Mouse (Mus musculus) testis, adult 2 months (tissue): Measurements from ENCODE around the gene Grap. TPM values are rescaled to one million over a fixed set of nuclear protein-coding genes. Genes with fewer than 3 reads are reported as not detected.

Experiments used
- H3K27ac ChIP-seq: fragments of 200-500 bp; 2 replicates; pipeline ENCODE4 v1.5.1; 2012; ENCODE audit warnings: low read depth, low read length; ENCODE audit not compliant: control insufficient read depth, insufficient read depth
- H3K27me3 ChIP-seq: fragments of 200-500 bp; 2 replicates; pipeline ENCODE4 v1.6.1; 2012; ENCODE audit warnings: mild to moderate bottlenecking, low read length, moderate library complexity; ENCODE audit not compliant: control insufficient read depth, insufficient read depth
- H3K36me3 ChIP-seq: fragments of 200-500 bp; 2 replicates; pipeline ENCODE4 v1.6.1; 2012; ENCODE audit warnings: mild to moderate bottlenecking, low read length; ENCODE audit not compliant: control insufficient read depth, insufficient read depth
- H3K4me1 ChIP-seq: fragments of 200-500 bp; 2 replicates; pipeline ENCODE4 v1.6.1; 2012; ENCODE audit warnings: low read length; ENCODE audit not compliant: control insufficient read depth, insufficient read depth
- H3K4me3 ChIP-seq: fragments of 200-500 bp; 2 replicates; pipeline ENCODE4 v1.5.1; 2012; ENCODE audit warnings: low read depth, mild to moderate bottlenecking, low read length, moderate library complexity, mixed read lengths; ENCODE audit not compliant: control insufficient read depth
- CTCF ChIP-seq: fragments of 200-500 bp; IDR thresholded peaks from 2 replicates; pipeline ENCODE4 v1.5.1; 2012; ENCODE audit warnings: low read depth, mild to moderate bottlenecking, inconsistent platforms, low read length, moderate library complexity; ENCODE audit not compliant: control insufficient read depth, insufficient read depth, insufficient replicate concordance
- POLR2A ChIP-seq: fragments of 200-500 bp; IDR thresholded peaks from 2 replicates; pipeline ENCODE4 v1.6.1; 2012; ENCODE audit warnings: low read depth, mild to moderate bottlenecking, inconsistent platforms, low read length, moderate library complexity; ENCODE audit not compliant: control insufficient read depth
- polyA plus RNA-seq: library from polyadenylated mRNA; depleted of rRNA; stranded (reverse); fragments of >200 nt; gene quantifications from 2 replicates; pipeline ENCODE4 v1.2.3, GENCODE M21; 2012

Gene Grap
- polyA plus RNA-seq, 1 experiment = 2.2 TPM

DNA sequence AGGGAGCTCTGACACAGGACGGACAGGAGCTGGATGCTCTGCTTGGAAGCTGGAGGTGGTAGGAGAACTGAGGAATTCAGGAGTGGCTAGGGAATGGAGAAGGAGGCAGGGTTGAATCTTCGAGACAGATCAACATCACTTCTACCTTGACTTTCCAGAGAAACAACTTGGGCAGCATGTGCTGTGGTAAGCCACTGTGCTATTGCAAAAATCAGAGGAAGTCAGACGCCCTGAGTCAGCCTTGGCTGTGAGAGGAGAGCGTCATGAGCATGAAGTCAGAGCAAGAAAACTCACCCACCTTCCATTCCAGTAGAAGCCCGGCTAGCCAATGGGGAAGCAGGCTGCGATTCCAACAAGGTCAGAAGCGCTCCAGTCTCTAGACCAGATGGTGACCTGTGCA is 11.0 kb upstream of the Grap start:
- H3K27me3 ChIP-seq = no peaks in the 10 kb centered on the region
- no peak overlapping the region for H3K4me3 ChIP-seq
- H3K27ac ChIP-seq = no peak overlapping the region
- H3K4me1 ChIP-seq = peaks cover 11% of the 10 kb centered on the region
- H3K36me3 ChIP-seq = no peaks in the 10 kb centered on the region
- TF ChIP-seq CTCF (no peak), POLR2A (no peak)

DNA sequence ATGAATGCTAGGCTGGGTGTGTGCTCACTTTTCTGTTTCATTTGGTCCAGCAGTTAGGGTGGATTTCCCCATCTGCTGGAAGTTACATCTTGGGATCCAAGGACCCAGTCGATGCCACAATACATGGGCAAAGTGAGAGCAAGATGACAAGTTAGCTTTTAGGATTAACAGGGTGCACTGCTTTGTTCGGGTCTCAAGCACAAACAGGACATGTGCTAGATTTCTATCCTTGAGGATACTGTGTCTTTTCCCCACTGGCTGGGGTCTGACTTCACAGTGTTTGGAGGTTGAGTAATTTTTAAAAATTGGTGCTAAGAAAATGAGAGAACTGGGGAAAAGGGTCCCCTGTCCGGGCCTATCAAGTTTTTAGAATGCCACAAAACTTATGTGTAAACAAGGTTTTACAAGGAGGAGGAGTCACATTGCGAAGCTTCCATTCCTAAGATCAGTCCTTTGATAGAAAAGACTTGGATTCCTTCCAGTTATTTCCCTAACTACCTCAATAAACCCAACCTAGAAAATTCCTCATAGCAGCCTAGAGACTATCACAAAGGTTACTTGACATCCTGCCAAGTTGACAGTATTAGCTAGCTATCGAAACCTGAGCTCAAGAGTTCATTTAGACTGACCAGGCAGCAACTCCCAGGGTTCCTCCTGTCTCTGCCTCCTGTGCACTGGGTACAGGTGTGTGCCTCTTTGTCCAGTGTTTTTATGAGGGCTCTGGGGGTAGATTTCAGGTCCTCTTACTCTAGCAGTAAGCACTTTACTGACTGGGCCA is 9.7 kb upstream of the Grap start:
- TF ChIP-seq POLR2A (no peak), CTCF (no peak)
- no peaks in the 10 kb centered on the region for H3K36me3 ChIP-seq
- no peak overlapping the region for H3K4me3 ChIP-seq
- no peaks in the 10 kb centered on the region for H3K27me3 ChIP-seq
- H3K4me1 ChIP-seq = peaks cover 11% of the 10 kb centered on the region
- H3K27ac ChIP-seq = no peak overlapping the region

DNA sequence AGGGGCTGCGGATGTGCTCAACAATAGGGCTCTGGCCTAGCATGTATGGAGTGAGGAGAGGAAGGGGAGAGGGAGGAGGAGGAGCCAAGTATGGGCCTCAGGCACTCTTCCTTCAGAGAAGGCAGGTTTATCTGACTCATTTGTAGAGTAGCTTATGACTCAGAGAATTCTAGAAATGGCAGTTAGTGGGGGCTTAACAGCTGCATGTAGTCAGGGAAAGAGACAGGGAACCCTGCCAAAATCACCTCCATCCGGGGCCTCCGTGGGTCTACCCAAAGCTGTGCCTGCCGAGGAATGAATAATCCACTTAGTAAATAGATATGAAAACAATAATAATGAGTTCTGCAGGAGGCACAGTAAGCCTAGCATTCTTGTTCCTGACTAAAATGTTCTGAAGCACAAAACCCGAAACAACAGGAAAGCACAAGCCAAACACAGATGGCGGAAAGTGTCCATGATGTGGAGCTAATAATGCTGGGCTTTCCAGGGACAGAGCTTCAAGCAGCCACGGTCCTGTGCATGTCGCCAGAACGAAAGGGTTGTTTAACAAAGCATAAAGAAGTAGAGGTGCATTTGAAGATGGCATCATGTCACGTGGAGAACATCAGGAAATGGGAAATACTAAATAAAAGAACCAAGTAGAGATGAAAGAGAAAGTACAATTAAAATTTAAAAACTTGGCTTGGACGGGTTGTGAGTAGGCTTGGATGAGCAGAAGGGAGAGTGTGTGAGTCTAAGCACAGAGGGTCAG is 8.3 kb upstream of the Grap start:
- Histone ChIP-seq H3K4me1 (peaks cover 11% of the 10 kb centered on the region), H3K27me3 (no peaks in the 10 kb centered on the region), H3K27ac (peak overlapping the region; percentile 49; the same call in 1 of the 2 replicates), H3K36me3 (no peaks in the 10 kb centered on the region), H3K4me3 (no peak overlapping the region)
- TF ChIP-seq POLR2A (no peak), CTCF (no peak)

DNA sequence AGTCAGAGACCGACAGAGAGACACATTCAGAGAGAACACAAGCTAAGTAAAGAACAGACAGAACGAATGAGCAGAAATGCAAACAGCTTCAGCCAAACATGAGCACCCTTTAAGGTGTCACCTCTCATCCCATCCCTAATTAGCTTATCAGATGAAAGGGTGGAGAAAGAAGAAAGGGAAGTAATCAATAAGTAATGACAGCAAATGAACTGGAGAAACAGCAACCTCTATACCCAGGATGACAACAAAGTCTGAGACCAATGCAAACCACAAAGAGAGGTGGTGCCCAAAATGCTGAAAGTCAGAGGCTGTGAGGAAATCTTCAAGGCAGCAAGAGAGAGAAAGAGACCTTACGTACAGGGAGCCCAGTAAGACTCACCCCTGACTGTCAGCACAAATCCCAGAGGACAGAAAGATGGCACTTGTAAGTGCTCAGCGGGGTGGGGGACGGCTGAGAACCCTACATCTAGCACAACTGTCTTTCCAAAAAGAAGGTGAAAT is 7.7 kb upstream of the Grap start:
- H3K4me1 ChIP-seq = peaks cover 11% of the 10 kb centered on the region

DNA sequence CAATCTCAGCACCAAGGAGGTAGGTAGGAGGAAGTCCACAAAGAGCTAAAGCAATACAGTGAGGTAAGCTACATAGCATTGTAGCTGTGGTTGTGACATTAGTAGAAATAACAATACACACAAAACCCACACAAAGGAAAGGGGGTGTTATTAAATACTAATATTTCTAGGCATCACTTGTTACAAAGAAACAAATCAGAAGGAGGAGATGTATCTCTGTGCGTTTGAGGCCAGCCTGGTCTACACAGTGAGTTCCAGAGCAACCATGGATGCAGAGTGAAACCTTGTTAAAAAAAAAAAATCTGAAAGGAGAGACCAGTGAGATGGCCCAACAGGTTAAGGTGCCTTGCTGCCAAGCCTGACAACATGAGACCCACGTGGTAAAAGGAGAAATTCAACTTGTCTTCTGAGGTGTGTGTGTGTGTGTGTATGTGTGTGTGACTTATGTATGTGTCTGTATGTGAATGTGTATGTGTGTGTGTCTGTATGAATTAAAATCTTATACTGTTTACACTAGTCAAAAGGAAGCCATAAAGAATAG is 6.5 kb upstream of the Grap start:
- H3K4me3 ChIP-seq = no peak overlapping the region
- no peaks in the 10 kb centered on the region for H3K36me3 ChIP-seq
- H3K27ac ChIP-seq = no peak overlapping the region
- TF ChIP-seq POLR2A (no peak), CTCF (no peak)
- peaks cover 11% of the 10 kb centered on the region for H3K4me1 ChIP-seq
- no peaks in the 10 kb centered on the region for H3K27me3 ChIP-seq

More for the DNA sequence above, 7.7 kb upstream of the Grap start:
- Histone ChIP-seq H3K27me3 (no peaks in the 10 kb centered on the region), H3K36me3 (no peaks in the 10 kb centered on the region), H3K27ac (no peak overlapping the region), H3K4me3 (no peak overlapping the region)
- no peak for TF ChIP-seq POLR2A
- TF ChIP-seq CTCF = no peak

DNA sequence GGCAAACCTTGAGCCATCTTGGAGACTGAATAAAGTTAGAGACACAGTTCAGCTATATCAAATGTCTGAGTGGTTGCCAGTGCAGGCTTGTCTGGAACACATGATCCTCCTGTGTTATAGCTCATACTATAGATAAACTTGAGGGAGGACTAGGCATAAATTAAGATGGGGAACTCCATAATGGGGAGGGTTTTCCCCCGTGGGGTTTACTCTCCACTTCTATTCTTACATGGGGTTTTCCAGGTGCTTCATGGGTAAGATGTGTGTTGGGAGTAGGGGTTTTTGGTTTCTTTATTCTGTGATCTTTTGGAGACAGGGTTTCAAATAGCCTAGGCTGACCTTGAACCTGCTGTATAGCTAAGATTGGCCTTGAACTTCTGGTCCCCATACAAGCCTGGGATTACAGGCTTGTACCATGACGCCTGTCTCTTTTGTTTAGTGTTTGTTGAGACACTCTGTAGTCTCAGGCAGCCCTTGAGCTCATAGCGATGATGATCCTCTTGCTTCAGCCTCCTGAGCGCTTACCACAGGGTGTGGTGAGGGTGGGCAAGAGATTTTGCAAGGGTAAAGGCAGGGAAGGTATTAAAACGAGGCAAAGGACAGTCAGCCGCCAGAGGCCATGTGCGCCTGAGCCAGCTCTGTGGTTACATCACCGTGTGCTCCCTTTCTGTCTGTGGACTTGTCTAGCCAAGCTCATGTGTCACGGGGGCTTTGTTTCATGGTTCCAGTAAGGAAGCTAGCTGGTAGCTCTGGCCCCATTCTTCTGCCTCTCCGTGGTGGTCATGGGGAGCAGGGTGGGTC is 5.8 kb upstream of the Grap start:
- no peak overlapping the region for H3K4me3 ChIP-seq
- H3K27me3 ChIP-seq = no peaks in the 10 kb centered on the region
- no peaks in the 10 kb centered on the region for H3K36me3 ChIP-seq
- H3K27ac ChIP-seq = no peak overlapping the region
- peaks cover 11% of the 10 kb centered on the region for H3K4me1 ChIP-seq
- TF ChIP-seq CTCF (no peak), POLR2A (no peak)
